Mouse (Mus musculus) intestine, postnatal 0 days (tissue): ENCODE measurements around the gene Nfyc. TPM values are rescaled to one million over a fixed set of nuclear protein-coding genes. Genes with fewer than 3 reads are reported as not detected.

Source experiments
- ATAC-seq: fragments of 200-750 bp; cut with Nextera tagmentation; 2 replicates; pipeline ENCODE4 v1.8.0; 2017; ENCODE audit warnings: mild to moderate bottlenecking, moderate TSS enrichment, moderate library complexity
- H3K27ac ChIP-seq: fragments of 300-500 bp; sonication (generic); 2 replicates; pipeline ENCODE4 v1.5.1; 2014; ENCODE audit warnings: mild to moderate bottlenecking, low read depth, low read length, moderate library complexity
- H3K27me3 ChIP-seq: fragments of 300-500 bp; sonication (generic); replicated peaks from 2 replicates; pipeline ENCODE4 v1.6.1; 2014; ENCODE audit warnings: low read length, mixed read lengths; ENCODE audit not compliant: control insufficient read depth, insufficient read depth
- H3K36me3 ChIP-seq: fragments of 300-500 bp; sonication (generic); 2 replicates; pipeline ENCODE4 v1.6.1; 2014; ENCODE audit warnings: mild to moderate bottlenecking, moderate library complexity; ENCODE audit not compliant: control insufficient read depth, insufficient read depth
- H3K4me1 ChIP-seq: fragments of 300-500 bp; sonication (generic); replicated peaks from 2 replicates; pipeline ENCODE4 v1.6.1; 2014; ENCODE audit warnings: antibody characterized with exemption, low read length, mixed read lengths; ENCODE audit not compliant: control insufficient read depth, insufficient read depth
- H3K4me2 ChIP-seq: fragments of 300-500 bp; sonication (generic); replicated peaks from 2 replicates; pipeline ENCODE4 v1.6.1; 2014; ENCODE audit warnings: low read depth, mild to moderate bottlenecking, moderate library complexity
- H3K4me3 ChIP-seq: fragments of 300-500 bp; sonication (generic); 2 replicates; pipeline ENCODE4 v1.5.1; 2014; ENCODE audit warnings: low read depth, low read length
- H3K9ac ChIP-seq: fragments of 300-500 bp; sonication (generic); 2 replicates; pipeline ENCODE4 v1.6.1; 2014; ENCODE audit warnings: mild to moderate bottlenecking, low read depth, low read length
- H3K9me3 ChIP-seq: fragments of 300-500 bp; sonication (generic); 2 replicates; pipeline ENCODE4 v1.6.1; 2016; ENCODE audit warnings: mixed run types; ENCODE audit not compliant: control insufficient read depth
- CTCF ChIP-seq: sonication (generic); IDR thresholded peaks from 2 replicates; pipeline ENCODE4 v1.5.1; 2016; ENCODE audit warnings: low read depth, mild to moderate bottlenecking, control low read depth, antibody characterized with exemption, moderate library complexity
- WGBS: fragments of 180-500 bp; shearing (Covaris S2); extraction: QIAGEN DNeasy Blood & Tissue Kit; methylation state at CpG from one replicate; pipeline ENCODE4 v1.1.7; 2014; 5-methylcytosine and 5-hydroxymethylcytosine counted together
- polyA plus RNA-seq: library from polyadenylated mRNA; unstranded; fragments of >200 nt; fragmentation: Nextera tagmentation; extraction: Ambion mirVana; gene quantifications from 2 replicates; pipeline ENCODE4 v1.2.1, GENCODE M21; 2015

Gene Nfyc
- polyA plus RNA-seq, 1 experiment from 2014 or later: 49.8 TPM

DNA sequence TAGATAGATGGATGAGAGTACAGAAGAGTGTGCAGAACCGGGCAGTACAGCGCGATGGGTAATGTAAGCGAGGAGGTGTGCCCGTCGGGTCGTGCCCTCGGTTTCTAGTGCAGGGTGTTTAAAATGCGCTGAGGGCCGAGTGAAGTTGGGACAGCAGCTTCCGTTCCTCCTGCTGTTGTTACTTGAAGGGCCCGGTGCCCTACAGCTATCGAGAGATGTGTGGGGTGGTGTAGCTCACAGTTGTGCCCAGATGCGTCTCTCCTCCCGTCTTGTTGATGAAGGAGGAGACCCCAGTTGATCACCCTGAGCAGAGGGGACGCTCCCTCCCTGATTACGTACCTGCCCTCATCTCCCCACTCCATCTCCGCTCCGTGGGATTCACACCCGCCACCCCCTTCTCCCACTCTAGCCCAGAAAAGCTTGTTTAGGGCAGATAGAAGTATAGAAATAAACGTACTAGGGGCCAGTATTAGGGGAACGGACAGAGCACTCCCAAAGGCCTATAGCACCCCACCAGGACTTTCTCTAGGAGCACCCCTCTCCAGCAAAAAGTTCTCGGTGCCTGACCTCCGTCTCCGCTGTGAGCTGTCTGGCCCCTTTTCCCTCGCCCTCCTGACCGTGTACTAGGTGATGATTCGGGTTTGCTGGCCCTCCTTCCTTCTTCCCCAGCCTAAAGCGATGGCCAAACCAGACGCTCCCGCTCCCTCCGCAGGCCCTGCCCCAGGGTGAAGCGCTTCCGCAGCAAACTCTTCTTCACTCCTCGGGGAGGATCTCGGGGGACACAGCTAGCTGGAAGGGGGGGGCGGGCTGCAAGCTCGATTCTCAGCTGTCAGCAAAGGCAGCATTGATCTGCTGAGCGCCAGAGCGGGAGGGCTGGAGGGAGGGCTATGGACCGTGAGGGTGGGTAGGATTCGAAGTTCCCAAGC is 83.2 kb downstream of the Nfyc start, which contains the start of gene Kcnq4:
Gene Kcnq4 (minus strand): TSS at position 672 of the 926 bp plus-strand sequence.
- H3K36me3 ChIP-seq: no peaks in the 10 kb centered on the region
- no peaks in the 10 kb centered on the region for H3K9me3 ChIP-seq
- peaks cover 52% of the 10 kb centered on the region for H3K27me3 ChIP-seq
- 0 out of 2 replicates have a peak within 1 kb of the TSS, but pooled peaks have one; percentile 49 for H3K9ac ChIP-seq
- H3K4me2 ChIP-seq: peak within 1 kb of the TSS; percentile 100
- no peak for TF ChIP-seq CTCF
- 6% methylated on average over 42 of the region's 42 CpGs for WGBS
- H3K4me3 ChIP-seq: peak within 1 kb of the TSS; percentile 62
- ATAC-seq: 0 out of 2 replicates have a peak, but pooled peaks have one; percentile 3
- no peak within 1 kb of the TSS for H3K27ac ChIP-seq
- no peaks in the 10 kb centered on the region for H3K4me1 ChIP-seq

DNA sequence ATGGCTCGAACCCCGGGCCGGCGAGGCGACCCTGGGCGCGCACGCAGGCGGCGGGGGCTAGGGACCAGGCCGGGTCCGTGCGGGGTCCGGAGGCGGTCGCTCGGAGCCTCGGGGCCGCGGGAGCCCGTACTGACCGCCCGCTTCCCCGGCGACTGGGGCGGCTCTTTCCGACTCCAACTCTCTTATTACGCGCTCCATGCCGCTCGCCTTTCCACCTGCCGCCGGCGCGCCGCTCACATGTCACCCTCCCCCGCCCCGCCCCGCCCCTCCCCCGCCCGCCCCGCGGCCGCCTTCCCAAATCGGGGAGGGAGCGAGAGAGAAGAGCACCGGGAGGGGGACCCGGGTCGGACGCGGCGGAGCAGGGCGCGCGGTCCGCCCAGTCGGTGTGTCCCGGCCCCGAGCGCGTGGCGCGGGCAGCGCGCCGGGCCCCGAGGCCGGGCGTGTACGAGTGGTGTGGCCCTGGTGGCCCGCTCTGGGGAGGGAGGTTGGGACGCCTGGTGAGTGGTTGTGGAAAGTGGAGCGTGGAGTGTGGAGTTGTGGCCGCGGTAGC is 84.1 kb downstream of the Nfyc start:
- H3K4me2 ChIP-seq: peak overlapping the region; percentile 100
- WGBS: under 1% methylated on average over 50 of the region's 75 CpGs
- H3K4me3 ChIP-seq: peak overlapping the region; percentile 62
- H3K27ac ChIP-seq: no peak overlapping the region
- no peaks in the 10 kb centered on the region for H3K9me3 ChIP-seq
- peak overlapping the region; percentile 49; the same call in 1 of the 2 replicates for H3K9ac ChIP-seq
- no peak for TF ChIP-seq CTCF
- no peaks in the 10 kb centered on the region for H3K4me1 ChIP-seq
- peak; percentile 20; the same call in 1 of the 2 replicates for ATAC-seq
- H3K27me3 ChIP-seq: peaks cover 52% of the 10 kb centered on the region
- no peaks in the 10 kb centered on the region for H3K36me3 ChIP-seq

DNA sequence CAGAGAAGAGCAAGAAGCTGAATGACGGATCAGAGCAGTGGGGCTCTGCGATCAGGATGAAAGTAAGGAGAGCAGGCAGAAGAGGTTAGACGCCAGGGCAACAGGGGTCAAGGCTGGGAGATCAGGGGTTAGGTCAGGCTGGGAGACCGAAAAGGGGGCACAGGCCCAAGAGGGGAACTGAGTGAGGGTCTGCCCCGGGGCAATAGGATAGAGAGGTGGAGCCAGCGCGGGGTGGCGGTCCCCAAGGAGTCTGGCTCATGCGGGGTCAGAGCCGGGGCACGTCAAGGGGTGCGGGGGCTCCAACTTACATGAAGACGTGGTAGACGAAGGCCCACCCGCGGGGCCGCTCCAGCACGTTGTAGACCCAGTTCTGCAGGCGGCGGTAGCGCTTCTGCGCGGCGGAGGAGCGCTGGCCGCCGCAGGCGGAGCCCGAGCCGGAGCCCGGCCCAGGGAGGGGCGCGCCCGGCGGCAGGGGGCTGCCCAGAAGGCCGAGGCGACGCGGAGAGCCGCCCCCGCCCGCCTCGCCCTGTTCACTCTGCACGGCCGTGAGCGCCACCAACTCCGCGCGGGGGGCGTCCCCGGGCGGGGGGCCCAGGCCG is 84.7 kb downstream of the Nfyc start:
- 0 out of 2 replicates have a peak, but pooled peaks have one; percentile 5 for ATAC-seq
- Histone ChIP-seq H3K4me1 (no peaks in the 10 kb centered on the region), H3K27ac (no peak overlapping the region), H3K36me3 (no peaks in the 10 kb centered on the region), H3K27me3 (peaks cover 52% of the 10 kb centered on the region), H3K4me2 (peak overlapping the region; percentile 100), H3K4me3 (peak overlapping the region; percentile 62), H3K9ac (peak overlapping the region; percentile 49; the same call in 1 of the 2 replicates), H3K9me3 (no peaks in the 10 kb centered on the region)
- 6% methylated on average over 46 of the region's 53 CpGs for WGBS
- TF ChIP-seq CTCF: no peak

GRCm38 (mm10) chr4:120745731-120746551 is 85.4 kb downstream of the Nfyc start:
- WGBS: 57% methylated on average over 10 of the region's 10 CpGs
- H3K9me3 ChIP-seq: no peaks in the 10 kb centered on the region
- no peaks in the 10 kb centered on the region for H3K4me1 ChIP-seq
- H3K27ac ChIP-seq: no peak overlapping the region
- H3K4me2 ChIP-seq: peak overlapping the region; percentile 100
- no peak overlapping the region for H3K9ac ChIP-seq
- TF ChIP-seq CTCF: no peak
- no peaks in the 10 kb centered on the region for H3K36me3 ChIP-seq
- no peak for ATAC-seq
- peaks cover 52% of the 10 kb centered on the region for H3K27me3 ChIP-seq
- H3K4me3 ChIP-seq: peak overlapping the region; percentile 62

DNA sequence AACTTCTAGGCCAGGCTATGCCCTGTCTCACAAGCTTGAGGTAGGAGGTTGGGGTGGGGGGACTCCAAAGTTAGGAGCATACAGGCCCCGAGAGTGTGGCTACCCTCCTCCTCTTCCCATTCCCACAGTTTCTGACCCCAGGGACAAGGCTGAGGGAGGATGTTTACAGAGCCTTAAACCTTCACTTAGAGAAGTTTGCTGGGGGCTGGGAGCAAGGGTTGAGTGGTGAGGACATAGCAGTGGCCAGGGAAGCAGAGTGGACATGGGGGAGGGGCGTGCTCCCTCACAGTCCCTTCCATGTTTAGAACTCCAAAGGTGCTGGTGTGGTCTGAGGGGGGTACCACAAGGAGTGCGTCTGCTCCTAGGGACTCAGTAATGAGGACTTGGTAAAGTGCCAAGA is 87.7 kb downstream of the Nfyc start:
- Histone ChIP-seq H3K36me3 (no peaks in the 10 kb centered on the region), H3K9ac (no peak overlapping the region), H3K4me3 (no peak overlapping the region), H3K4me1 (no peaks in the 10 kb centered on the region), H3K27ac (no peak overlapping the region), H3K9me3 (no peaks in the 10 kb centered on the region), H3K4me2 (no peak overlapping the region; the same call in 1 of the 2 replicates), H3K27me3 (peaks cover 40% of the 10 kb centered on the region)
- ATAC-seq: no peak
- WGBS: 62% methylated on average over 3 of the region's 3 CpGs
- TF ChIP-seq CTCF: no peak
